Mouse (Mus musculus) neural tube, embryonic 12.5 days (tissue): ENCODE measurements around the gene Birc6. TPM values are rescaled to one million over a fixed set of nuclear protein-coding genes. Genes with fewer than 3 reads are reported as not detected.

ENCODE experiments used
- ATAC-seq: fragments of 200-750 bp; cut with Nextera tagmentation; 2 replicates; pipeline ENCODE4 v1.8.0; 2017; ENCODE audit warnings: low read depth, mild to moderate bottlenecking, moderate TSS enrichment, moderate library complexity; ENCODE audit not compliant: low FRiP score
- H3K27ac ChIP-seq: fragments of 300-500 bp; sonication (generic); 2 replicates; pipeline ENCODE4 v1.5.1; 2016
- H3K27me3 ChIP-seq: fragments of 300-500 bp; sonication (generic); replicated peaks from 2 replicates; pipeline ENCODE4 v1.6.1; 2016; ENCODE audit warnings: mild to moderate bottlenecking
- H3K36me3 ChIP-seq: fragments of 300-500 bp; sonication (generic); 2 replicates; pipeline ENCODE4 v1.6.1; 2016; ENCODE audit warnings: mild to moderate bottlenecking
- H3K4me1 ChIP-seq: fragments of 300-500 bp; sonication (generic); 2 replicates; pipeline ENCODE4 v1.6.1; 2016
- H3K4me2 ChIP-seq: fragments of 300-500 bp; sonication (generic); replicated peaks from 2 replicates; pipeline ENCODE4 v1.6.1; 2016; ENCODE audit warnings: mild to moderate bottlenecking
- H3K4me3 ChIP-seq: fragments of 300-500 bp; sonication (generic); 2 replicates; pipeline ENCODE4 v1.5.1; 2016
- H3K9ac ChIP-seq: fragments of 300-500 bp; sonication (generic); 2 replicates; pipeline ENCODE4 v1.6.1; 2016; ENCODE audit warnings: mild to moderate bottlenecking
- H3K9me3 ChIP-seq: fragments of 300-500 bp; sonication (generic); 2 replicates; pipeline ENCODE4 v1.6.1; 2016; ENCODE audit warnings: mild to moderate bottlenecking
- WGBS: fragments of 180-500 bp; shearing (Covaris S2); methylation state at CpG from one replicate; pipeline ENCODE4 v1.1.7; 2016; 5-methylcytosine and 5-hydroxymethylcytosine counted together
- polyA plus RNA-seq: library from polyadenylated mRNA; unstranded; fragments of >200 nt; fragmentation: Nextera tagmentation; extraction: Ambion mirVana; gene quantifications from 2 replicates; pipeline ENCODE4 v1.2.1, GENCODE M21; 2016

Birc6 gene
- polyA plus RNA-seq, 1 experiment from 2014 or later: 91.9 TPM

GRCm38 (mm10) chr17:74717091-74717617 lies 189.1 kb downstream of the Birc6 start:
- Histone ChIP-seq H3K9ac (0 out of 2 replicates have a peak overlapping the region, but pooled peaks have one; percentile 44), H3K27ac (no peak overlapping the region), H3K36me3 (peaks cover 7% of the 10 kb centered on the region; the same call in 1 of the 2 replicates), H3K4me3 (peak overlapping the region; percentile 76), H3K27me3 (peaks cover 10% of the 10 kb centered on the region; the same call in 1 of the 2 replicates), H3K9me3 (no peaks in the 10 kb centered on the region), H3K4me2 (peak overlapping the region; percentile 86), H3K4me1 (peaks cover 4% of the 10 kb centered on the region; the same call in 1 of the 2 replicates)
- 11% methylated on average over 14 of the region's 14 CpGs for WGBS
- peak; percentile 49 for ATAC-seq

DNA sequence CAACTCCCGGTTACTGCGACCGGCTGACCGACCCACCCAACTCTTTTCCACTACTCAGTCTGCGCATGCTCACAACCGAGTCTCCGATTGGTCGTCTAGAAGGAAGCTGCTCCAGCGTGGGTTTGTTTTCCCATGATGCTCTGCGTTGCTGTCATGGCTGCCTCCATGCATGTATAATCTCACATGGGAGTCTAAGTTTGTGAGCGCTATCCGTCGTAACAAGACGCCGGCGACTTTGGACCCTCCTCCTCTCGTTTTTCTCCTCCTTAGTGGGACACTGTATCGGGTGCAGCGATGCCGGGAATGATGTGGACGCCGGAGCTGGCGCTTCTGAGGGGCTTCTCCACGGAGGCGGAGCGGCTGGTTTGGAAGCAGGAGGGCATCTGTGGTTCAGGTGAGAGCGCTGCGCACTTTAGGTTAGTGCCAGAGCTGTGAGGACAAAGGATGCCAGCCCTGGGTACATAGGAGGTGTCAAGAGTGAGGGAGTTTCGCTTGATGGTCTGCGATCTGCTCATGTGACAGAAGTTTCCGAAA lies 189.6 kb downstream of the Birc6 start, which contains the start of gene Ttc27:
TSS of gene Ttc27 (plus strand) at position 115 of the 534 bp plus-strand sequence.
- Histone ChIP-seq H3K4me1 (peaks cover 4% of the 10 kb centered on the region; the same call in 1 of the 2 replicates), H3K9ac (peak within 1 kb of the TSS; percentile 69), H3K27me3 (peaks cover 10% of the 10 kb centered on the region; the same call in 1 of the 2 replicates), H3K36me3 (peaks cover 9% of the 10 kb centered on the region; the same call in 1 of the 2 replicates), H3K27ac (no peak within 1 kb of the TSS), H3K4me2 (peak within 1 kb of the TSS; percentile 86), H3K9me3 (no peaks in the 10 kb centered on the region), H3K4me3 (peak within 1 kb of the TSS; percentile 76)
- peak; percentile 92 for ATAC-seq
- under 1% methylated on average over 31 of the region's 31 CpGs for WGBS

GRCm38 (mm10) chr17:74732872-74733271 lies 204.8 kb downstream of the Birc6 start:
- Histone ChIP-seq H3K9me3 (no peaks in the 10 kb centered on the region), H3K27ac (no peak overlapping the region), H3K27me3 (no peaks in the 10 kb centered on the region), H3K4me2 (no peak overlapping the region), H3K4me3 (no peak overlapping the region), H3K9ac (no peak overlapping the region), H3K36me3 (no peaks in the 10 kb centered on the region; the same call in 1 of the 2 replicates), H3K4me1 (no peaks in the 10 kb centered on the region)
- ATAC-seq: no peak

DNA sequence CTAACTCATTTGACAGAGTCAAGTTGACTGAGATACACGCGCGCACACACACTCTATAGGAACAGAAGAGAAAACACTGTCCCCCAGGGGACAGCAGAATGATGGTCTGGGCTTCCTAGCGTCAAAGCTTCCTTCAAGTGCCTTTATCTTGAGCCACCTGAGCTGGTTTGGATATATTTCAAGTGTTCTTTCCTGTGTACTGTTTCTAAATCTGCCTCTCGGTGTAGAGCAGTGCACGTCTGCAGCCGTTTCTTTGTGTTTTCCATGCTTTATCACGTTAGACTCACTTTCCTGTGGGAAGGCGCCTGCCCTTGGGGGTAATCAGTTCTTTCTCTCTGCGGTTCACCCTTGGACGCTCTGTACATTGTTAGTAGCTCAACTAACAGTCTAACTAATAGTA lies 207.3 kb downstream of the Birc6 start:
- Histone ChIP-seq H3K9ac (no peak overlapping the region), H3K27me3 (no peaks in the 10 kb centered on the region), H3K4me1 (no peaks in the 10 kb centered on the region), H3K27ac (no peak overlapping the region), H3K9me3 (no peaks in the 10 kb centered on the region), H3K36me3 (peaks cover 3% of the 10 kb centered on the region; the same call in 1 of the 2 replicates), H3K4me3 (no peak overlapping the region), H3K4me2 (no peak overlapping the region)
- WGBS: 91% methylated on average over 11 of the region's 11 CpGs
- ATAC-seq: no peak

GRCm38 (mm10) chr17:74749659-74750058 lies 221.6 kb downstream of the Birc6 start:
- Histone ChIP-seq H3K36me3 (peaks cover 5% of the 10 kb centered on the region; the same call in 1 of the 2 replicates), H3K27ac (no peak overlapping the region), H3K9ac (no peak overlapping the region), H3K4me1 (no peaks in the 10 kb centered on the region), H3K27me3 (no peaks in the 10 kb centered on the region), H3K9me3 (no peaks in the 10 kb centered on the region), H3K4me3 (no peak overlapping the region), H3K4me2 (no peak overlapping the region)
- ATAC-seq: no peak
- 85% methylated on average over 1 of the region's 1 CpGs for WGBS

DNA sequence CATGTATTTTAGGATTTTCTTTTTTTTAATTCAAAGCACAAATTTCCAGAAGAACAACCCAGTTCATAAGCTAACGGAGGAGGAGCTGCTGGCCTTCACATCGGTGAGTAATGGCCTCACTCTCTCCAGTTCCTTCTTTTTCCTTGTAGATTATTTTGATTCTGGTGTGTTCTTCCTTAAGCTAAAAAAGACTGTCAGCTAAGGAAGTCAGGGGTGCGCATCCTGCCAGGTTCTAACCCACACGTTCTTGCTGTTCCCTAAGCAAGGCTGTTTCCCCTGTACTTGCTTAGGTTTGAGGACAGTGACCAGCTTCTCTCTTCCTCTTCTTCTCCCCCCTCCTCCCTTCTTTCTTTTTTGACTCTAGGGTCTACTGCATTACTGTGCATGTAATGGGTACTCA lies 222.9 kb downstream of the Birc6 start:
- no peak overlapping the region for H3K4me3 ChIP-seq
- no peak overlapping the region for H3K27ac ChIP-seq
- no peak for ATAC-seq
- WGBS: 93% methylated on average over 4 of the region's 4 CpGs
- no peaks in the 10 kb centered on the region for H3K9me3 ChIP-seq
- peaks cover 5% of the 10 kb centered on the region; the same call in 1 of the 2 replicates for H3K36me3 ChIP-seq
- no peak overlapping the region for H3K9ac ChIP-seq
- no peaks in the 10 kb centered on the region for H3K27me3 ChIP-seq
- no peaks in the 10 kb centered on the region for H3K4me1 ChIP-seq
- H3K4me2 ChIP-seq: no peak overlapping the region

Other genes starting within 250 kb of the Birc6 start
- 73.7 and 77.1 TPM in 2 replicates for gene Memo1, start 232.8 kb upstream of the Birc6 start, polyA plus RNA-seq
- gene Dpy30, start 204.4 kb upstream of the Birc6 start, polyA plus RNA-seq: 209 and 229 TPM in 2 replicates
- gene Spast, start 189.3 kb upstream of the Birc6 start, polyA plus RNA-seq: 55.9 TPM in 2 replicates
- gene Slc30a6, start 132.7 kb upstream of the Birc6 start, polyA plus RNA-seq: 26.6 and 28.7 TPM in 2 replicates
- 0.18 and 0.24 TPM in 2 replicates for gene Nlrc4, start 69.2 kb upstream of the Birc6 start, polyA plus RNA-seq
- 58.0 and 64.6 TPM in 2 replicates for gene Yipf4, start 38.8 kb upstream of the Birc6 start, polyA plus RNA-seq
- gene Ttc27, start 189.4 kb downstream of the Birc6 start, polyA plus RNA-seq: 17.5 and 21.3 TPM in 2 replicates